Mouse (Mus musculus) stomach, embryonic 14.5 days (tissue): ENCODE results near the gene Nup107. TPM values are rescaled to one million over a fixed set of nuclear protein-coding genes. Genes with fewer than 3 reads are reported as not detected.
A peak's percentile ranks its signal among the peaks of the same experiment; 100 is the strongest.

Experiments
- ATAC-seq: fragments of 200-750 bp; cut with Nextera tagmentation; 2 replicates; pipeline ENCODE4 v1.8.0; 2017; ENCODE audit warnings: low read depth, moderate TSS enrichment; ENCODE audit not compliant: insufficient number of reproducible peaks, insufficient read depth, low FRiP score
- H3K27ac ChIP-seq: fragments of 300-500 bp; sonication (generic); 2 replicates; pipeline ENCODE4 v1.5.1; 2014; ENCODE audit warnings: mild to moderate bottlenecking, low read length, moderate library complexity, mixed read lengths
- H3K27me3 ChIP-seq: fragments of 300-500 bp; sonication (generic); 2 replicates; pipeline ENCODE4 v1.6.1; 2014; ENCODE audit warnings: low read length, control low read depth, mixed read lengths; ENCODE audit not compliant: control insufficient read depth, insufficient read depth
- H3K36me3 ChIP-seq: fragments of 300-500 bp; sonication (generic); 2 replicates; pipeline ENCODE4 v1.6.1; 2014; ENCODE audit warnings: mild to moderate bottlenecking, control low read depth, low read length, moderate library complexity, mixed read lengths; ENCODE audit not compliant: control insufficient read depth, insufficient read depth
- H3K4me1 ChIP-seq: fragments of 300-500 bp; sonication (generic); 2 replicates; pipeline ENCODE4 v1.6.1; 2014; ENCODE audit warnings: low read length, control low read depth, mixed read lengths; ENCODE audit not compliant: control insufficient read depth, insufficient read depth
- H3K4me2 ChIP-seq: fragments of 300-500 bp; sonication (generic); replicated peaks from 2 replicates; pipeline ENCODE4 v1.6.1; 2014; ENCODE audit warnings: low read depth, low read length, control low read depth
- H3K4me3 ChIP-seq: fragments of 300-500 bp; sonication (generic); 2 replicates; pipeline ENCODE4 v1.5.1; 2014; ENCODE audit warnings: low read depth, low read length, control low read depth
- H3K9ac ChIP-seq: fragments of 300-500 bp; sonication (generic); replicated peaks from 2 replicates; pipeline ENCODE4 v1.6.1; 2014; ENCODE audit warnings: low read depth, mild to moderate bottlenecking, control low read depth, low read length, moderate library complexity, mixed read lengths
- H3K9me3 ChIP-seq: fragments of 300-500 bp; sonication (generic); 2 replicates; pipeline ENCODE4 v1.6.1; 2016; ENCODE audit warnings: low read depth, low read length, control low read depth; ENCODE audit not compliant: control insufficient read depth
- WGBS: fragments of 180-500 bp; shearing (Covaris S2); extraction: QIAGEN DNeasy Blood & Tissue Kit; methylation state at CpG from one replicate; pipeline ENCODE4 v1.1.7; 2014; 5-methylcytosine and 5-hydroxymethylcytosine counted together
- polyA plus RNA-seq: library from polyadenylated mRNA; unstranded; fragments of >200 nt; fragmentation: Nextera tagmentation; extraction: Ambion mirVana; gene quantifications from 2 replicates; pipeline ENCODE4 v1.2.1, GENCODE M21; 2014

The Nup107 gene
- polyA plus RNA-seq, 1 experiment from 2014 or later, result 61.7 TPM

- H3K4me1 ChIP-seq, result no peaks in the 10 kb centered on the region
- H3K4me2 ChIP-seq, result no peak overlapping the region
- no peaks in the 10 kb centered on the region for H3K9me3 ChIP-seq
- H3K9ac ChIP-seq, result no peak overlapping the region
- H3K27ac ChIP-seq, result no peak overlapping the region
- WGBS, result 53% methylated on average over 14 of the region's 15 CpGs
- H3K27me3 ChIP-seq, result no peaks in the 10 kb centered on the region
- no peak overlapping the region for H3K4me3 ChIP-seq
- ATAC-seq, result peak; percentile 46; the same call in 1 of the 2 replicates
- no peaks in the 10 kb centered on the region for H3K36me3 ChIP-seq
These were observed 61.0 kb downstream of the Nup107 start for GRCm38 (mm10) chr10:117731244-117732101.

GRCm38 (mm10) chr10:117730637-117731203 is 61.8 kb downstream of the Nup107 start:
- no peaks in the 10 kb centered on the region for H3K36me3 ChIP-seq
- no peak overlapping the region for H3K9ac ChIP-seq
- H3K9me3 ChIP-seq, result no peaks in the 10 kb centered on the region
- H3K4me1 ChIP-seq, result no peaks in the 10 kb centered on the region
- no peaks in the 10 kb centered on the region for H3K27me3 ChIP-seq
- 93% methylated on average over 12 of the region's 12 CpGs for WGBS
- no peak overlapping the region for H3K27ac ChIP-seq
- H3K4me3 ChIP-seq, result no peak overlapping the region
- no peak for ATAC-seq
- H3K4me2 ChIP-seq, result no peak overlapping the region

GRCm38 (mm10) chr10:117730140-117730539 is 62.4 kb downstream of the Nup107 start:
- WGBS, result 92% methylated on average over 7 of the region's 7 CpGs
- no peak overlapping the region for H3K9ac ChIP-seq
- no peak overlapping the region for H3K4me3 ChIP-seq
- no peak overlapping the region for H3K4me2 ChIP-seq
- no peaks in the 10 kb centered on the region for H3K9me3 ChIP-seq
- no peaks in the 10 kb centered on the region for H3K36me3 ChIP-seq
- H3K27ac ChIP-seq, result no peak overlapping the region
- ATAC-seq, result no peak
- H3K27me3 ChIP-seq, result no peaks in the 10 kb centered on the region
- no peaks in the 10 kb centered on the region for H3K4me1 ChIP-seq

GRCm38 (mm10) chr10:117729139-117729814 is 63.2 kb downstream of the Nup107 start:
- peak; percentile 38; the same call in 1 of the 2 replicates for ATAC-seq
- no peaks in the 10 kb centered on the region for H3K4me1 ChIP-seq
- no peak overlapping the region for H3K4me2 ChIP-seq
- no peak overlapping the region for H3K9ac ChIP-seq
- H3K4me3 ChIP-seq, result no peak overlapping the region
- H3K36me3 ChIP-seq, result no peaks in the 10 kb centered on the region
- no peak overlapping the region for H3K27ac ChIP-seq
- H3K27me3 ChIP-seq, result no peaks in the 10 kb centered on the region
- 57% methylated on average over 11 of the region's 11 CpGs for WGBS
- H3K9me3 ChIP-seq, result no peaks in the 10 kb centered on the region

- Histone ChIP-seq H3K4me3 (no peak overlapping the region), H3K27ac (no peak overlapping the region), H3K9ac (no peak overlapping the region), H3K9me3 (no peaks in the 10 kb centered on the region), H3K4me2 (no peak overlapping the region), H3K27me3 (no peaks in the 10 kb centered on the region), H3K36me3 (no peaks in the 10 kb centered on the region), H3K4me1 (no peaks in the 10 kb centered on the region)
- ATAC-seq, result no peak
- WGBS, result 85% methylated on average over 5 of the region's 5 CpGs
These were observed 63.9 kb downstream of the Nup107 start for GRCm38 (mm10) chr10:117728574-117728973.

GRCm38 (mm10) chr10:117727518-117728110 is 64.9 kb downstream of the Nup107 start:
- no peaks in the 10 kb centered on the region for H3K4me1 ChIP-seq
- 76% methylated on average over 9 of the region's 9 CpGs for WGBS
- ATAC-seq, result no peak

GRCm38 (mm10) chr10:117726888-117727385 is 65.6 kb downstream of the Nup107 start:
- no peak overlapping the region for H3K9ac ChIP-seq
- no peaks in the 10 kb centered on the region for H3K4me1 ChIP-seq
- no peaks in the 10 kb centered on the region for H3K27me3 ChIP-seq
- ATAC-seq, result no peak
- H3K4me2 ChIP-seq, result no peak overlapping the region
- no peak overlapping the region for H3K27ac ChIP-seq
- 93% methylated on average over 4 of the region's 4 CpGs for WGBS
- H3K36me3 ChIP-seq, result no peaks in the 10 kb centered on the region
- no peaks in the 10 kb centered on the region for H3K9me3 ChIP-seq
- H3K4me3 ChIP-seq, result no peak overlapping the region

More at GRCm38 (mm10) chr10:117727518-117728110, 64.9 kb downstream of the Nup107 start:
- Histone ChIP-seq H3K27me3 (no peaks in the 10 kb centered on the region), H3K27ac (no peak overlapping the region), H3K9me3 (no peaks in the 10 kb centered on the region), H3K36me3 (no peaks in the 10 kb centered on the region), H3K4me2 (no peak overlapping the region), H3K4me3 (no peak overlapping the region), H3K9ac (no peak overlapping the region)

- Histone ChIP-seq H3K9me3 (no peaks in the 10 kb centered on the region), H3K4me2 (no peak overlapping the region), H3K27ac (no peak overlapping the region), H3K27me3 (no peaks in the 10 kb centered on the region), H3K4me3 (no peak overlapping the region), H3K36me3 (no peaks in the 10 kb centered on the region), H3K9ac (no peak overlapping the region), H3K4me1 (no peaks in the 10 kb centered on the region)
- WGBS, result 94% methylated on average over 4 of the region's 4 CpGs
- ATAC-seq, result no peak
These were observed 66.2 kb downstream of the Nup107 start for GRCm38 (mm10) chr10:117726350-117726749.
